In the genomic region with DNA sequence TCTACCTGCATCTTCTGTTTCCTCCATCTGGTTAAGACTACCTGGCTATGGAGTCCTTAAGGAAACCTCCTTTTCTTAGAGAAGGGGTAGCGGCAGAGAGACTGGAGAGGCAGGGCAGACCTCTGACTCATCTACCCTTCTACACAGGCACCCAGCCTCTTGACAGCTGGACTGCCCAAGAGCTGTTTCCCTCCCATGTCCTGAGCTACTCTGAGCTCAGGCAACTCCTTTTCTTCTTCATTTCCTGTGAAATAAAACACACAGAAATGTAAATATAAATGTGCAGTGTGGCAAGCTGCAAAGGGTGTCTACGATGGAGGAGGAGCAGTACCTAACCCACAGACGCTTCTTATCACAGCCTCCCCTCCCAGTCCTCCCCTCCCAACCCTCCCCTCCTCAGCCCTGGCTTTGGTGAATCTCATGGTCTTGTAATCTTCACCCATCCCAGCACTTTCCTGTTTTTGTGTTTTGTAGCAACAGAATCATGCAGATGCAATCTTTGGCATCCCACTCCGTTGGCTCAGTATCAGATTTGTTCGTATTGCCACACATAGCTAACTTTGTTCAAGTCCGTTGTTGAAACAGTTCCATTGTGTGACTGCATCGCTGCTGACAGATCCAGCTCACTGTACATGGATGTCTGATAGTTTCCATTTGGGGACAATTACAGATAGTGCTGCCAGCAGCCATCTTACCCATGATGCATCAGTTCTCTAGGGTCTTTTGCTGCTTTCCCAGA, we compare ENCODE assay signal across 9 mouse cellular contexts. TPM values are rescaled to one million over a fixed set of nuclear protein-coding genes. Genes with fewer than 3 reads are reported as not detected.
DNase-seq lines count a peak whose midpoint lies in the region; ATAC-seq and TF ChIP-seq lines count a peak whose summit lies in the region.
"Had no signal": no experiment of that assay in that cellular context is flagged by ENCODE, and none has a peak within 500 bp of the region (broad histone marks: within the 10 kb centered on the region; RNA-seq: fewer than 3 reads in every experiment).

No protein-coding gene starts in this region.

- H3K36me3 ChIP-seq in heart, embryonic 10.5 days, result peaks cover 28% of the 10 kb centered on the region
- H3K36me3 ChIP-seq in midbrain, embryonic 16.5 days (ENCODE audit: control insufficient read depth, insufficient read depth, low read length), result peaks cover 15% of the 10 kb centered on the region

- WGBS in heart, embryonic 10.5 days, result 50% methylated on average over 7 of the region's 7 CpGs
- 81% methylated on average over 7 of the region's 7 CpGs for WGBS in midbrain, embryonic 16.5 days

- no peak for TF ChIP-seq POLR2A in embryonic fibroblast, embryonic 13.5 days (IDR thresholded peaks at IDR 0.05; ENCODE audit: low read depth, low read length)

- 0 out of 2 replicates have a peak, but pooled peaks have one; percentile 50 for ATAC-seq in midbrain, embryonic 16.5 days
- ATAC-seq in monocyte, adult 5-6 weeks (replicated peaks; ENCODE audit: insufficient number of reproducible peaks, low FRiP score, low TSS enrichment, poor library complexity, severe bottlenecking), result no peak

- 0 out of 2 replicates have a peak, but pooled peaks cover 5% of the 10 kb centered on the region for H3K4me1 ChIP-seq in embryonic fibroblast, embryonic 13.5 days (ENCODE audit: control insufficient read depth, insufficient read depth, low read length)
- peaks cover 13% of the 10 kb centered on the region for H3K4me1 ChIP-seq in heart, embryonic 10.5 days
- no peaks in the 10 kb centered on the region for H3K4me1 ChIP-seq in midbrain, embryonic 16.5 days (ENCODE audit: control insufficient read depth, insufficient read depth, low read length)

- DNase-seq in left cerebral cortex, adult 11 months (ENCODE audit: low spot score), result peak; percentile 62
- no peak for DNase-seq in left cerebral cortex, postnatal 36 days (ENCODE audit: low spot score in 2 of 2)
- DNase-seq in heart, embryonic 10.5 days (ENCODE audit: low spot score), result no peak
- DNase-seq in layer of hippocampus, postnatal 36 days, result peak; percentile 37 to 57
- no peak for DNase-seq in spleen, postnatal 4 days (ENCODE audit: low spot score in 2 of 2)

- no peaks in the 10 kb centered on the region for H3K27me3 ChIP-seq in heart, embryonic 10.5 days (ENCODE audit: insufficient read depth, poor library complexity, severe bottlenecking)
- no peaks in the 10 kb centered on the region for H3K27me3 ChIP-seq in midbrain, embryonic 16.5 days (ENCODE audit: control insufficient read depth, insufficient read depth, low read depth, low read length)
- H3K27me3 ChIP-seq: megakaryocyte, embryonic 14.5 days had no signal

- TF ChIP-seq CTCF in embryonic fibroblast, embryonic 13.5 days (IDR thresholded peaks at IDR 0.05; ENCODE audit: borderline replicate concordance, insufficient read depth, low read length), result no peak

- H3K4me2 ChIP-seq in midbrain, embryonic 16.5 days (ENCODE audit: low read length), result no peak overlapping the region

- H3K27ac ChIP-seq in embryonic fibroblast, embryonic 13.5 days (ENCODE audit: insufficient read depth, low read length), result peak overlapping the region; percentile 72
- H3K27ac ChIP-seq in heart, embryonic 10.5 days, result peak overlapping the region; percentile 29
- H3K27ac ChIP-seq in midbrain, embryonic 16.5 days (ENCODE audit: low read length), result no peak overlapping the region

- intact Hi-C loops in left cerebral cortex, postnatal 36 days (cut with DNase I), result no loop called here

- no peaks in the 10 kb centered on the region for H3K9me3 ChIP-seq in heart, embryonic 10.5 days
- H3K9me3 ChIP-seq in midbrain, embryonic 16.5 days (replicated peaks; ENCODE audit: control insufficient read depth, low read length, poor library complexity, severe bottlenecking), result no peaks in the 10 kb centered on the region
- H3K9me3 ChIP-seq: megakaryocyte, embryonic 14.5 days had no signal

- no peak overlapping the region for H3K4me3 ChIP-seq in embryonic fibroblast, embryonic 13.5 days (ENCODE audit: insufficient read depth, low read length)
- H3K4me3 ChIP-seq in heart, embryonic 10.5 days, result no peak overlapping the region; the same call in 1 of the 2 replicates
- no peak overlapping the region for H3K4me3 ChIP-seq in midbrain, embryonic 16.5 days (ENCODE audit: low read depth, low read length)
- H3K4me3 ChIP-seq: megakaryocyte, embryonic 14.5 days had no signal

- H3K9ac ChIP-seq in midbrain, embryonic 16.5 days (ENCODE audit: low read depth, low read length), result no peak overlapping the region

RNA-seq across cellular contexts. Expression of gene Add1, which starts 7.8 kb away (rescaled TPM):
- total RNA-seq in left cerebral cortex, postnatal 36 days (2021), result 100 to 1,000 TPM; 434 to 436 TPM
- 189 and 191 TPM in 2 replicates for polyA plus RNA-seq in embryonic fibroblast, embryonic 13.5 days (2011; ENCODE audit: insufficient read length, low read depth, missing spikeins)
- polyA plus RNA-seq in heart, embryonic 10.5 days (2016; fragmentation: Nextera tagmentation; extraction: Ambion mirVana), result 177 and 187 TPM in 2 replicates
- 100 to 1,000 TPM; 441 to 450 TPM for total RNA-seq in layer of hippocampus, postnatal 36 days (2021)
- 203 and 212 TPM in 2 replicates for polyA plus RNA-seq in midbrain, embryonic 16.5 days (2015; fragmentation: Nextera tagmentation; extraction: Ambion mirVana)
- 174 to 248 TPM (median 209 TPM) in 3 replicates for total RNA-seq in monocyte, adult 5-6 weeks (2017)

RNA-seq across cellular contexts. Expression of gene Sh3bp2, which starts 40.1 kb away (rescaled TPM):
- total RNA-seq in left cerebral cortex, postnatal 36 days (2021), result 1 to 10 TPM; 2.6 to 3.7 TPM
- 5.4 and 7.1 TPM in 2 replicates for polyA plus RNA-seq in embryonic fibroblast, embryonic 13.5 days (2011; ENCODE audit: insufficient read length, low read depth, missing spikeins)
- 3.6 and 6.0 TPM in 2 replicates for polyA plus RNA-seq in heart, embryonic 10.5 days (2016; fragmentation: Nextera tagmentation; extraction: Ambion mirVana)
- 1 to 10 TPM; 3.2 to 4.5 TPM for total RNA-seq in layer of hippocampus, postnatal 36 days (2021)
- 21.8 and 28.5 TPM in 2 replicates for polyA plus RNA-seq in midbrain, embryonic 16.5 days (2015; fragmentation: Nextera tagmentation; extraction: Ambion mirVana)
- total RNA-seq in monocyte, adult 5-6 weeks (2017), result 80.1 to 108 TPM (median 88.7 TPM) in 3 replicates

RNA-seq across cellular contexts. Expression of gene Tnip2, which starts 51.9 kb away (rescaled TPM):
- total RNA-seq in left cerebral cortex, postnatal 36 days (2021), result 10 to 100 TPM; 12.7 to 20.4 TPM
- 12.5 and 13.9 TPM in 2 replicates for polyA plus RNA-seq in embryonic fibroblast, embryonic 13.5 days (2011; ENCODE audit: insufficient read length, low read depth, missing spikeins)
- 9.9 and 14.6 TPM in 2 replicates for polyA plus RNA-seq in heart, embryonic 10.5 days (2016; fragmentation: Nextera tagmentation; extraction: Ambion mirVana)
- 10 to 100 TPM; 22.5 to 26.3 TPM for total RNA-seq in layer of hippocampus, postnatal 36 days (2021)
- polyA plus RNA-seq in midbrain, embryonic 16.5 days (2015; fragmentation: Nextera tagmentation; extraction: Ambion mirVana), result 9.2 and 14.1 TPM in 2 replicates
- 62.3 to 78.2 TPM (median 78.0 TPM) in 3 replicates for total RNA-seq in monocyte, adult 5-6 weeks (2017)

Comparison
In these comparisons a context has a peak if more than half of its experiments do, and no peak if none do; other contexts are left out.
1. DNase-seq: peak in left cerebral cortex, adult 11 months (single experiment) and layer of hippocampus, postnatal 36 days (2 of 2); none in left cerebral cortex, postnatal 36 days (0 of 2), heart, embryonic 10.5 days (single experiment) and spleen, postnatal 4 days (0 of 2).
2. RNA of gene Sh3bp2, which starts 40.1 kb away (total RNA-seq): 80.1 to 108 TPM in monocyte, adult 5-6 weeks; 3.2 to 4.5 TPM in layer of hippocampus, postnatal 36 days and 2.6 to 3.7 TPM in left cerebral cortex, postnatal 36 days; every median in the first group is over 10 times any median in the second.